Mouse (Mus musculus) frontal cortex, adult (tissue): ENCODE measurements around the gene Hist1h2bh.
"Not testable (repeated sequence)": the region's sequence is repeated elsewhere in the genome, so short reads cannot be mapped to it uniquely, and the experiment has no call there.

Experiments used
- ATAC-seq: cut with Nextera tagmentation; 2 replicates; pipeline ENCODE4 v1.9.2; 2017; ENCODE audit warnings: mild to moderate bottlenecking, moderate library complexity, mixed read lengths; ENCODE audit not compliant: low TSS enrichment

Gene Hist1h2bh

DNA sequence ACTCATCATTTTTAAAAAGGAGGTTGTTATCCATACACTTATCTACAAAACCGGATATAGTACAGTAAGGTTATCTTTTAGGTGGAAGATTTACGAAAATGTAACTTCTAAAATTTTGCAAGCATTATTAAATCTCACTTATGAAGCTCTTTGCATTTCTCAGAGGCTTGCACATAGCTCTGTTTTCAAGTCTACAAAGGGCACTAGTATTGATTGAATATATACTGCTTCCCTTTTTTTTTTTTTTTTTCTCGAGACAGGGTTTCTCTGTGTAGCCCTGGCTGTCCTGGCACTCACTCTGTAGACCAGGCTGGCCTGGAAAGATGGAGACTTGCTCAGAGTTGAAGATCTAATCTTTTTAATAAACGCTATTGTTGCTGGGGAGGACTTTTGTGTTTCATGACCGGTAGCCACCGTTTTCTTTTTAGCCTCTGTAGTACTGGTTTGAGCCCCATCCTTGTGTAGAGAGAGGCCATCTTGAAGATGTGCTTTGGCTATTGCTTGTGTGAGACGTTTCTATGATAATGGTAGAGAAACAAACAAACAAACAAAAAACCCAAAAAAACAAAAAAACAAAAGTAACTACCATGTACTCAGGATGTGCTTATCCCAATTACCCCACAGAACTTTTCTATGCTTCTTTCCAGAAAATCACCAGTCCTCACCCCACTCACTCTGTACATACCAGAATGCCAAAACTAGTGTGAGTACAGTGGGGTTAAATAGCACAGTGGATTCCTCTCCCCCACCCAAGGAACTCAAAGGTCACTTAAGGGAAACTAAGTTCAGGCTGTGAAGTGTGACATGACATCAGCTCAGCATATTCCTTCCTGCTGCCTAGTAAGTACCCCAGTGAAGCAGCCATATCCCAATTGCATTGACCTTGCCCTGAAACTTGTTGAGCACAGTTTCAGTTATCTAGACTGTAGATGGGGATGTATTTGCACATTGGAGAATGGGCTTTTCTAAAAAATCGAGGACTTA is 9.0 kb upstream of the Hist1h2bh start:
- no peak for ATAC-seq

DNA sequence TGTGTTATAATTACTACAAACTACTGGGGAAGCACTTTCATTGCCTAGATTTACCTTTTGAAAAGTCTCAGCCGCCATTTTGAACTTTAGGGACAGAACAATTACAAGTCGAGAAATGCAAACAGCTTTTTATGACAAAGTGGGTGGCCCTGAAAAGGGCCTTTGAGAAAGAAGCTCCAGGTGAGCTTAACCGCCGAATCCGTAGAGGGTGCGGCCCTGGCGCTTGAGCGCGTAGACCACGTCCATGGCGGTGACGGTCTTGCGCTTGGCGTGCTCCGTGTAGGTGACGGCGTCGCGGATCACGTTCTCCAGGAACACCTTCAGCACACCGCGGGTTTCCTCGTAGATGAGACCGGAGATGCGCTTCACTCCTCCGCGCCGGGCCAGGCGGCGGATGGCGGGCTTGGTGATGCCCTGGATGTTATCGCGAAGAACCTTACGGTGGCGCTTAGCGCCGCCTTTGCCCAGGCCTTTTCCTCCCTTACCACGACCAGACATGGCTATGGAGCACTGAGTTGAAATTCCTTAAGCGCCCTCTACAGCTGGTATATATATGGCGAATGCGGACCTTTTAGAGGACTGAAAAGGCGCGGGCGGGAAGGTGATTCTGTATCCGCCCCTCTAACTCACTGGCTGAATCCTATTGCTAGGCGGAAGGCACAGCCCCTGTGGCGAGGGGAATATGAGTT is 8.1 kb upstream of the Hist1h2bh start, which contains the start of gene Hist1h4f:
Gene Hist1h4f (minus strand): TSS at position 503 of the 689 bp plus-strand sequence.
- ATAC-seq, result peak; percentile 88

DNA sequence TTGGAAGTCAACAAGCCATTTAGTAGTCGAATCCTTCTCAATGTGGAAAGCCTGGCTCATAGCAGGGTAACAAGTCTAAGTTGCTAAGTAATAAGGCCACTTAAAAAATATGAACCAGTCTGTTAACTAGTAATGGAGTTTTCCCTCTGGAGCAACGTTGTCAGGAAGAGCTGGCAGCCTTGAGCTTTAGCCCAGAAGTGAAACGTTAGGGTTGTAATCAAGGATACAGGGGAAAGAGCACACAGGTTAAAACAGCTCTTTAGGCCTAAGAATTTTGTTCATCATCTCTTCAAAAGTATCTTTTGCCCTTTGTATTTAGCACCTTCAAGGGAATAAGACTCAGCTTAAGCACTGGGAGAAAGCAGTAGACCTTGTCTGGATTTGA is 7.6 kb upstream of the Hist1h2bh start:
- ATAC-seq, result no peak

DNA sequence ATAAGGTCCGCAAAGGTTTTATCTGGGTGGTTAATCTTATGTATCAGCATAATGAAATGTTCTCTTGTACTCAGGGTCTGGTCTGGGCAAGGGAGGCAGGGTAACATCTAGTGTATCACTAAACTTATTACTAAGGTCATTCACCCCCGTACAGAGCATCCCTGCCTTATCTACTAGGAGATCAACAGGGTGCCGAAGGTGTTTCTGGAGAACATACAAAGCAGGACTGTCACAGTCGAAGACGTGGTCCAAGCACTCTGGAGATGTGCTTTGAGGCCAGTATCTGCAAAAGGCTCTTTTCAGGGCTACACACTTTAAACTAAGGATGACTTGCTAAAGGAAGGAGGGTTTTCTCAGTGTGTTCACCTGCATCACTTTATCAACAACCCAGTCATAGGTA is 3.5 kb upstream of the Hist1h2bh start:
- ATAC-seq, result no peak

DNA sequence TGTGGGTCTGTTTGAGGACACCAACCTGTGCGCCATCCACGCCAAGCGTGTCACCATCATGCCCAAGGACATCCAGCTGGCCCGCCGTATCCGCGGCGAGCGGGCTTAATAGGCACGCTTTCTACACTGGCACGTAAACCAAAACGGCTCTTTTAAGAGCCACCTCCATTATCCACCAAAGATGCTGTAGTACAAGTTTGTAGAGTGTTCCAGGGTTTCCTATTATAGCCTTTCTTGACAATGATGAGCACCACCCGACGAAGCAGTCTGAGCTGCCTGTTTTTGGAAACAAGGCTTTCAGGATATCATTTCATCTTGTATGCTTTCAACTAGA is 1.6 kb upstream of the Hist1h2bh start:
- ATAC-seq, result peak; percentile 53

DNA sequence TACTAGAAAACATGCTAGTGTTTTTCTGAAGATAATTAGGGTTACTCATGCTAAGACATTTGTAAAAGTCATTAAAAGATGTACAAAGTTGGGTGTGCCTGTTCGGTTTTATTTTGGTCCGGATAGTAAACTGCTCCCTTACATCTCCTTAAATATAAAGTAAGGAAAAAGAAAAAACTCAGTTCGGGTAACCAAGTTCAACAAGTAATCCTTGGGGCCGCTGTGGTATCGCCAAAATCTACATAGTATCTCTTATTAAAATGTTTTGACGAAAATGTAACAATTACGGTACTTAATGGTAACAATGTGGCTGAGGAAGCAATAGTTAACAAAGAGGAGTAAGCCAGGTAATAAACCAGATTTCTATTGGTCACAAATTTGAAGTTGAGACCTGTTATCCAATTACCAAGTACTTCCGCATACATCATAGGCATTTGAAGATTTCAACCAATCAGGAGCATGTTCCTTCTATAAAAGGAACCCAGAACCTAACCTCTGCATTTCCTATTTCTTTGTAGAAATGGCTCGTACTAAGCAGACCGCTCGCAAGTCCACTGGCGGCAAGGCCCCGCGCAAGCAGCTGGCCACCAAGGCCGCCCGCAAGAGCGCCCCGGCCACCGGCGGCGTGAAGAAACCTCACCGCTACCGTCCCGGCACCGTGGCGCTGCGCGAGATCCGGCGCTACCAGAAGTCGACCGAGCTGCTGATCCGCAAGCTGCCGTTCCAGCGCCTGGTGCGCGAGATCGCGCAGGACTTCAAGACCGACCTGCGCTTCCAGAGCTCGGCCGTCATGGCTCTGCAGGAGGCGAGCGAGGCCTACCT is 984 bp upstream of the Hist1h2bh start, which contains the start of gene Hist1h3f:
Gene Hist1h3f (plus strand): TSS at position 88 of the 822 bp plus-strand sequence.
- peak; percentile 95 for ATAC-seq

DNA sequence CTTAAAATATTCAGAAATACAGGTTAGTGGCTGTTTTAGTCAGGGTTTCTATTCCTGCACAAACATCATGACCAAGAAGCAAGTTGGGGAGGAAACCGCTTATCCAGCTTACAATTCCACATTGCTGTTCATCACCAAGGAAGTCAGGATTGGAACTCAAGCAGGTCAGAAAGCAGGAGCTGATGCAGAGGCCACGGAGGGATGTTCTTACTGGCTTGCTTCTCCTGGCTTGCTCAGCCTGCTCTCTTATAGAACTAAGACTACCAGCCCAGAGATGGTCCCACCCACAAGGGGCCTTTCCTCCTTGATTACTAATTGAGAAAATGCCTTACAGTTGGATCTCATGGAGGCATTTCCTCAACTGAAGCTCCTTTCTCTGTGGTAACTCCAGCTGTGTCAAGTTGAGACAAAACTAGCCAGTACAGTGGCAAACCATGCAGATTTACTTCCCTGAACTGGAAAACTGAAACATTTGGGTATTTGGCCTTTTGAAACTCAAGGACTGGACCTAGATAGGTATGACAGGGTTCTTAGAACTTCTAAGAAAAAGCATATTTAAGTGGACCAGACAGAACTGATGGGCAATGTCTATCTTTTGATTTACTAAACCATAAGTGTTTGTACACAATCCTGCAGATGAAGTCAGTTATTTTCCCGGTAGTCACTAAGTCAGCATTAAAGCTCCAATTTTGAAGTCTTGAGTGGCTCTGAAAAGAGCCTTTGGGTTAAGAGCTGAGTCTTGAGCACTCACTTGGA is 789 bp downstream of the Hist1h2bh start:
- not testable (repeated sequence) for ATAC-seq

DNA sequence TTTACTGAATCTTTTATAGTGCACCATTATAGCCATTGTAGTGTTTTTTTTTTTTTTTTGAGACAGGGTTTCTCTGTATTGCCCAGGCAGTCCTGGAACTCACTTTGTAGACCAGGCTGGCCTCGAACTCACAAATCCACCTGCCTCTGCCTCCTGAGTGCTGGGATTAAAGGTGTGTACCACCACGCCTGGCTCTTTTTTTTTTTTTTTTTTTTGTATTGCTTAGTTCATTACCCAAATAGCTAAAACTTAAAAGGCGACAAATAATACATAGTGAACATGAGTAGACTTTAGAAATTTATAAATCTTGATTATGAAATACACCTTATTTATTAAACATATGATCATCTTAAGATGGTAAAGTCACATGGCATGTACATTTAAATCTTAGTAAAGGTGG is 1.7 kb downstream of the Hist1h2bh start:
- no peak for ATAC-seq

DNA sequence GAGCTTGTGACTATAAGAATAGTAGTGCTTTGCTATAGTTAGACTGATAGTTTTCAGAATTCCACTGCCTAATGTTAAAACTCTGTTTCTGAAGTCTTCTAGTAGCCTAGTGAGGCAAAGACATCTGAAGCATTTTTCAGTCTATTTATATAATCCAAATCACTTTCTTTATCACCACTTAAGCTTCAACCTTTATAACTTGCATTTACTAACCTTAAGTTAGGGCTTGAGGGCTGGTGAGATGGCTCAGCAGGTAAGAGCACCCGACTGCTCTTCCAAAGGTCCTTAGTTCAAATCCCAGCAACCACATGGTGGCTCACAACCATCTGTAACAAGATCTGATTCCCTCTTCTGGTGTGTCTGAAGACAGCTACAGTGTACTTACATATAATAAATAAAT is 3.4 kb downstream of the Hist1h2bh start:
- not testable (repeated sequence) for ATAC-seq

DNA sequence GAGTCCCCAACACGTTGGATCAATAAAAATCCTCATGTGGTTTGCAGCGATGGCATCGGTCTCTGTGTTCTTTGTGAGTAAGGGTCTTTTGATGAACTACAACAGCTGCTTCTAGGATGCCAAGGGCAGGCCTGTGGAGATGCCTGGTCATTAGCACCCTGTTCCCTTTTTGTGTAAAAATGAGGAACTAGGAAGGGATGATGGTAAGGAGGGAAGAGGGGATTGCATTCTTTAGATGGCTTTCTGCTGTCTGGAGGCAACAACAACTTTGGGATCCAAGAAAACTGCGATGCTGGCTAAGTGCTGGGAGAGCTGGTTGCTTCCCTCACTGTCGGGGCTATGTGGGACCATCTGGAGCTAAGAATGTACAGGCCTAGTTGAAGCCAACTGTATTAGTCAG is 4.9 kb downstream of the Hist1h2bh start:
- no peak for ATAC-seq

DNA sequence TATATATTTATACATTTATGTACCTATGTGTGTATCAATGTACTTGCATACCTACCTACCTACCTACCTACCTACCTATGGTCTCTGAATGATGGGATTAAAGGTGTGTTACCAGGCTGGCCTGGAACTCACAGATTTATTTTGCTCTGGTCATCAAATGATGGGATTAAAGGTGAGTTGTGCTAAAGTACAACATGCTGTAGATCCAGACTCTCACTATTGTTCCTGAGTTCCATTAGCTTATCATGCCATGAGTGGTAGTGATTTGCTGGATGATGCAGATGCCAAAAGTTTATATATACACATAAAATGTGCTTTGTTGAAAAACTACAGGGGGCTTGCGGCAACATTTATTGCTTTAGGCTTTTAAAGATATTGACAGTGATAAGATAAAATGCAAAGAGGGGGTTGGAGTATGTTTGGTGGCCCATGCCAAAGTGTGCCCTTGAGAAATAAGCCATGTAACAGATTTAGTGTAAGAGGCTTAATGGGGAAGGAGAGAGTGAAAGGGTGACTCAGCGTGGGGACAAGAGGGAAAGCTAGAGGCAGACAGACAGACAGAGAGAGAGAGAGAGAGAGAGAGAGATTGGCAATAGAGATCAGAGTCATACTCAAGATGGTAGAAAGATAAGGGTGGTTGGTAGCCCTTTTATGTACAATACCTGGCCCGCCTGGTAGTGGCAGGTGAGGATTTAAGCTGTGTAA is 6.0 kb downstream of the Hist1h2bh start:
- ATAC-seq, result no peak

DNA sequence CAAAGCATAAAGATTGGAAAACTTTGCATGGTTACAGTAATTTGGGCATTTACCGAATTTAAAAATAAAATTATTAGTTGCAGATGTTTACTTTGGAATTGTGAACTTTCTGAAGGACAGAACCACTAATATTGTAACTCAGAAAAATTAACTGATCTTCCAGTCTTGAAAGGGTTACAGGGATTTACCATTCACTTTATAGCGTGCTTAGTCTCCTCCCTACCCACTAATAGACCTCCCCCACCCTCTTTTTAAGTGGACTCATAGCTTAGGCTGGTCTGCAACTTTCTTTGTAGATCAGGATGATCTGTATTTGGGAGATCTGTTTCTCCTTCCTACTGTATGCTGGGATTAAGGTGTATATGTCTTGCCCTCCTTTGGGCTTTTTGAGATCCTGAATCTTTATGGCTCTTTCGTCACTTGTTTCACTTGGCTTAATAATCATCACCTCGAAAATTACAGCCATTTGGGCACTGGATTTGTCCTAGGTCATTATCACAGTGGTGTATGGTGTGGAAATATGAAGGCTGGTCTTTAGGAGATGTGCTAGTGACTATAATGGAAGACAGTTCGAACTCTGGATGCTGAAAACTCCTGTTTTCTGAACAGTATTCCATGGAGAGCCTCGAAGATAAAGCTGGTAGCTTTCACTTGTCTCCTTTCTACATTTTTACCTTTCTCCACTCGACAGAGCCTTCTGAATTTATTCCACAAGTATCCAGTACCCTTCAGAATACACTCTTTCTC is 6.9 kb downstream of the Hist1h2bh start:
- no peak for ATAC-seq

DNA sequence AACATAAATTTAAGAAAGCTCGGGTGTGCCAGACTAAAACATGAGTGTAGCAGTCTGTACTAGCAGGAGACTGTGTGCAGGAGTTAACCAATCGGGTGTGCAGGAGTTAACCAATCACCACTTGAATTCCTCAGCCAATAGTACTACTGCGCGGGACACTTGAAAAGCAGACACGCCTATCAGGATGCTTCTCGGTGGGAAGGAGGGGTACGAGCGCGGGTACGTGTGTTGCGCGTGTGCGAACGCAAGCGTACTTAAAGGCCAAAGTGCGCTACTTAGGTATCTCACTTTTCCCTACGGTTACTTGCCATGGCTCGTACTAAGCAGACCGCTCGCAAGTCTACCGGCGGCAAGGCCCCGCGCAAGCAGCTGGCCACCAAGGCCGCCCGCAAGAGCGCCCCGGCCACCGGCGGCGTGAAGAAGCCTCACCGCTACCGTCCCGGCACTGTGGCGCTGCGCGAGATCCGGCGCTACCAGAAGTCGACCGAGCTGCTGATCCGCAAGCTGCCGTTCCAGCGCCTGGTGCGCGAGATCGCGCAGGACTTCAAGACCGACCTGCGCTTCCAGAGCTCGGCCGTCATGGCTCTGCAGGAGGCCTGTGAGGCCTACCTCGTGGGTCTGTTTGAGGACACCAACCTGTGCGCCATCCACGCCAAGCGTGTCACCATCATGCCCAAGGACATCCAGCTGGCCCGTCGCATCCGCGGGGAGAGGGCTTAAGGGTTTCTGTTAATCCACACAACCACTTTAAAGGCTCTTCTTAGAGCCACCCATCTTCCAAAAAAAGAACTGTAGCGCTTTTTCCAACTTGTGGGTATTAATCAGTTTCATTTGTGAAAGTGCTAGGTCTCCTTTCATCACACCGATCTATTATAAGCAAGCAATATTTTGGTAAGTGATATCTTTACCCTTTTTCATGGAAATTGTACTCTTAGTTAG is 7.8 kb downstream of the Hist1h2bh start, which contains the start of gene Hist1h3g:
Gene Hist1h3g (plus strand): TSS at position 286 of the 939 bp plus-strand sequence.
- ATAC-seq, result peak; percentile 87

DNA sequence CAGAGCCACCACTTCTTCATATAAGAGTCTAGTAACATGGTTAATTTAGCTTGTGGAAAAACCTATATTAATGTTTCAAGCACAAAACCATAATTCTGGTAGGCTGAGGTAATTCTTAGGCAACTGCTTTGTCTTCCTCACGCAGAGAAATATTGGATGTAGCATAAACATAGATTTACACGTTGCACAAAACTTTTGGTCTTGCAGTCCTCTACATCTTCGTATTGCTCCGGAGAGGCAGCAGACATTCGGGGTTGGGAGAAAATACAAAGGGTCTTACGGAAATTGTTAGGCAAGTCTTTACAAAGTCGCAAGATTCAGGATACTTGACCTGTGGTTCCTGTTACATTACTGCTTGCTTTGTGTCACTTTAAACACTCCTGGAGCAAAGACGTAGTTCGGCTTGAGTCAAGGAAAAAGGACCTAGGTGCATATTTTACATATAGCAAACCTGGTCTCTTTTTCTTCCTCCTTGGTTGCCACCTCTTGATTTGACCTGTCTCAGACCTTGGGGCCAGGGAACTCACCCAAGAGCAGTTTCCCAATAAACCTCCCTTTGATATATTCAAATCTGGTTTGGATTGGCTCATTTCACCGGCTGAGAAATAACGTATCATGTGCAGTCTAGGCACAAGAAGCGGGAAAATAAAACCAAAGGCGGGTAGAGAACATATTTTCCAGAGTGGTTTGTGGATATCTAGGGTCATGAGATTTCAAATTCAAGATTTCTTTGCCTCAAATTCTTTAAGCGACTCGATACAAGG is 8.6 kb downstream of the Hist1h2bh start:
- peak; percentile 45 for ATAC-seq

DNA sequence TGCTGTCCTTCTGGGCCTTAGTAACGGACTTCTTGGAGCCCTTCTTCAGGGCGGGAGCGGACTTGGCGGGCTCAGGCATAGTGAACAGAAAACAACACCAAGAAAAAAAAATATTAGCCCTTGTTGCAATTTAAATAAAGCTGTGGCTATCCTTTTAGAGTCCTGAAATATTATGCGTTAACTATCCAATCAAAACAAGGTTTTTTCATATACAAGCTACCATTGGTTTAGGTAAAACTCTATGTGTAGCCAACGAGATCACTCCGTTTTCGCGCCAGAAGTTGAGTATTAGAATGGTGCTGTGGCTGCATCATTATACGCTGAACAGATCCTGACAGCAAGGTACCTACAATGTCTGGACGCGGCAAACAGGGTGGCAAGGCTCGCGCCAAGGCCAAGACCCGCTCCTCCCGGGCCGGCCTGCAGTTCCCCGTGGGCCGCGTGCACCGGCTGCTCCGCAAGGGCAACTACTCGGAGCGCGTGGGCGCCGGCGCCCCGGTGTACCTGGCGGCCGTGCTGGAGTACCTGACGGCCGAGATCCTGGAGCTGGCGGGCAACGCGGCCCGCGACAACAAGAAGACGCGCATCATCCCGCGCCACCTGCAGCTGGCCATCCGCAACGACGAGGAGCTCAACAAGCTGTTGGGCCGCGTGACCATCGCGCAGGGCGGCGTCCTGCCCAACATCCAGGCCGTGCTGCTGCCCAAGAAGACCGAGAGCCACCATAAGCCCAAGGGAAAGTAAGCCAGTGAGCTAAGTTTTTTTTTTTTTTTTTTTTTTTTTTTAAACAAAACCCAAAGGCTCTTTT is 9.4 kb downstream of the Hist1h2bh start, which contains the start of gene Hist1h2af:
Gene Hist1h2af (plus strand): TSS at position 347 of the 808 bp plus-strand sequence.
- peak; percentile 69 for ATAC-seq

DNA sequence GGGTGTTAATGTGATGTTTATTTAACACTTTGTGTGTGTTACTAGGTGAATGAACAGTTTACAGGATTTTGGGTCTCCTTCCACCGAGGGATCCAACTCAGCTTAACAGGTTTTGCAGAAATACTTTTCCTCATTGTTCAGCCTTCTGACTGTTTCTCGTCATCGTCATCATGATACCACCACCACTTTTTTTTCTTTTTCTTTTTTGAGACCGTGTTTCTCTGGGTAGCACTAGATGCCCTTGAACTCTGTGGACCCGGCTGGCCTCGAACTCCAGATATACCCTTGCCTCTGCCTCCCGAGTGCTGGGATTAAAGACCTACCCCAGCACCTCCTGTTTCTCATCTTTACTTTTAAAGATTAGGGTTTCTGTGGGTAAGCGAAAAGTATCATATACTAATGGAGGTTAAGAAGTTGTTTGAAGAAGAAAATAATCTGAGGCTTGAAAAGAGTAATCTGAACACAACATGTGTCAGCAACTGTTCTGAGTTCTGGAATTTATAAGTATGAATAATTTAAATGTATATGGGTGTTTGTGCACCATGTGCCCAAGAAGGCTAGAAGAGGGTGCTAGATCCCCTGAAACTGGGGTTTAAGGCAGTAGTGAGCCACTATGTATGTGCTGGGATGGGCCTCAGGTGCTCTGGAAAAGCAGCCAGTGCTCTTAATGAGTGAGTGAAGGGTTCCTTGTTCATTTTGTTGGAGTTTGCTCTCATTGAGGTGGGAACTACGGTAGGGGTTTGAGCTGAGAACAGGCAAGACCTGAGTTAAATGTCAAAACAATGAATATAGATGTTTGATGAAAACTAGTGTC is 10.7 kb downstream of the Hist1h2bh start:
- ATAC-seq, result no peak
